Mouse (Mus musculus) right cerebral cortex, postnatal 36 days (tissue): ENCODE results near the gene Zfp963.
A peak's percentile ranks its signal among the peaks of the same experiment; 100 is the strongest.
"Not testable (repeated sequence)": the region's sequence is repeated elsewhere in the genome, so short reads cannot be mapped to it uniquely, and the experiment has no call there.

Experiments used
- DNase-seq, 2 experiments: peaks; one replicate each; pipeline ENCODE4 v3.0.0; 2022; ENCODE audit warnings: low spot score in 2 of 2, mixed read lengths in 1 of 2

Gene Zfp963

DNA sequence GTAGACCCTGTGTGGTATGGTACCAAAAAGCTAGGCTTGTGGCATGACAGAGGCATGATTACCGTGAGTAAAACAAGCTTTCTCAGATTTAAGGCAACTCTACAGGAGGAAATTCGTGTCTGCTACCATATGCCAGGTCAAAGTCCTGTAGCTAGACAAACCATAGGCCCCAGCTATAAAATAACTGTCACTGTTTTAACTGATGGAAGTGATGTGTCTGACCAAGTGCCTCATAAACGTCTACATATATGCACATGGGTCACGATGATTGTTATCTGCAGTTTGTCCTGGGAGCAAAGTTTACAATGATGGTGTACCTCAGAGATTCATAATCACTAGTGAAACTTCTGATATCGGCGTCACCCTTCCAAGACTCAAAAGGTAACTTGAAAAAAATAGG is 9.0 kb downstream of the Zfp963 start:
- DNase-seq: no peak

DNA sequence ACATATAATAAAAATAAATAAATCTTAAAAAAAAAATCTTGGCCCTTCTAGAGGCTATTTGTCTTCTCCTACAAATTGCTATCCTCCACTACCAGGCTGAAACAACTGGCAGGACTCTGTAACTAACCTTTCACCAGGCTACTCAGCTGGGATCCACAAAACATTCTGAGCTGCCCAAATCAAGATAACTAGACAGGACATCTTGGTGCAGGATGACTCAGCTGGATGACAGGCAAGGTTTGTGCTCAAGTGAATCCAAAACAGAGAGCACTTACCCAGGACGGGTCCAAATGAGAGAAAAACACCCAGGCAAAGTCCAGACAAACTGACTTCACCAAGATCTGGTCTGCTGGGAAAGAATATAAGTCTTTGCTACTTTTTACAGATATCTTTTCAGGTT is 14.3 kb downstream of the Zfp963 start:
- DNase-seq: no peak

DNA sequence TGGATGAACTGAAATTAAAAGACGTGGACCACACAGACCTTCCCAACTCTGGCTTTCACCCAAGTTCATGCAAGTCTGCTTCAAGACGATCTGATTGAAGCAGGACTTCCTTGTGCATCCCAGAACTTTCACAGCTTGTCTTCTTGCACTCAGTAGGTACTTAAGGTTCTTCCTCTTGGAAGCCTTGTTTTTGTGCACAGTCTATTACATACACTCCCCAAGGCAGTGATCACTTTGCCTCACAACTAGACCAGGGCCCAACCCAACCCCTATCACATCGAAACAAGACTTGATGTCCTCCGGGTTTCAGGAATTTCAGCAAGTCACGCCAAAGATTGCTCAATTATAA is 32.6 kb downstream of the Zfp963 start:
- no peak for DNase-seq

DNA sequence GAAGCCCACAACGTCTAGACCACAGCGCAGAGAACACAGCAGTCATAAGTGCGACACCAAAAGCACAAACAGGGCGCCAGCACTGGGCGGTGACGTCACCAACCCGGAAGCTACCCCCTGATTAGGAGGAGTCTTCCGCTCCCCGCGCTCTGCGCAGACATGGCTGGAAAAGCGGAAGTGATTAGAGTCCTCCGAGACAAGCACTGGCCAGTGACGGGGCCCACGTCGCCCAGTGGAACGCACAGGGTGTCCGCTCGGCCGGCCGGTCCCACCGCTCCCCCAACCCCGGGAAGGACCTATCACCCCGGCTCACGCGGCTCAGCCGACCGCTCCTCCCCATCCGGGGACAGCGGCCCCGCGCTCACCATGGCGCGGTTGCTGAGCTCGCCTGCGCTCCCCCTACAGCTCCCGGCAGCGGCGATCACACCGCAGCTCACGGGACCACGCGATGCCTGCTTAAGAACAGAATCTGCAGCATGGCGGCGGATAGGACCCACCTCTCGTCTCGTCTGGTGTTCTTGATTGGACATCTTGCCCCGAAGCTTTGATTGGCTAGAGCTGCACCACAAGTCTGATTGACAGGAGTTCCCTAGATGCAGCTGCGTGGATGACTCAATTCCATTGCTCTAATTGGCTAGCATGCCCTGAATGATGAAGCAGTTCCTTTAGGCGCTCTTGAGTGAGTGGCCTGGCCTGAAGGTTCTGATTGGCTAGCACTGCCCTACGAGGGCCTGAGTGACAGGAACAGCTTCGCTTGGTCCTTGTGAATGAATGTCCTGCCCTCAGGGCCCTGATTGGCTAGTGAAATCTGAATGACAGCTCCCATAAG is 33.2 kb downstream of the Zfp963 start:
- DNase-seq: peak; percentile 97 to 100

DNA sequence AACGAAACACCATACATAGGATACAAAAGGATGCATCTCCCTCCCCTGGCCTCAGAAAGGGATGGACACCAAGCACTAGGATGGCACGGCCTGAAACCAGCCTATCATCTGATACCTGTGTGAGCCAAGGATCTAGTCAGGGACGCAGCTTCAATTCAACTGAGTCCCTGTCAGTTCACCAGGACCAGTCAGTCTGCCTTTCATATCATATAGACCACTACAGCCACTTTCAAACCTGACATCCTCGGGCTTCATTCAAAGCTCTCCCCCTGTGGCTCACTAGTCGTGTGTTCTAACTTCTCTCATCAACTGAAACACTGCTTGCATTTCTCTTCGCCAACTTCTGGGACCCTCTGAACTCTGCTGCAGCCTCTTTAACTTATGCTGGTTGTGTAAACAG is 34.4 kb downstream of the Zfp963 start:
- no peak for DNase-seq

DNA sequence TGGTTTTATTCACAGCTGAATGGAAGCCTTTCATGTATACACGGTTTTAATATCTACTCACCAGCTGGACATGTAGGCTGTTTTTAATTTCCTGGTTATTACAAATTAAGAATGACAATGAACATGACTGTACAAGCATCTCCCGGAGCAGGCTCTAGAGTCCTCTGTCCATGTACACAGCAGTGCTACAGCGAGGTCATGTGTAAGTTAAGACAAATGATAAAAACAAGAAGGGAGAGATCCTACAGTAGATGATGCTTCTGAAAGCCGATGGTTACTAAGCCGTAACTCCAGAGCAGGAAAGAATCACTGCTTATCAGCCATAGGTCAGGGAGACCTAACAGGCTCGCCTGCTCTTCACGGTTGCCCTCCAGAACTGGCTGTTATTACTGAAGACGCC is 36.3 kb downstream of the Zfp963 start:
- no peak for DNase-seq

DNA sequence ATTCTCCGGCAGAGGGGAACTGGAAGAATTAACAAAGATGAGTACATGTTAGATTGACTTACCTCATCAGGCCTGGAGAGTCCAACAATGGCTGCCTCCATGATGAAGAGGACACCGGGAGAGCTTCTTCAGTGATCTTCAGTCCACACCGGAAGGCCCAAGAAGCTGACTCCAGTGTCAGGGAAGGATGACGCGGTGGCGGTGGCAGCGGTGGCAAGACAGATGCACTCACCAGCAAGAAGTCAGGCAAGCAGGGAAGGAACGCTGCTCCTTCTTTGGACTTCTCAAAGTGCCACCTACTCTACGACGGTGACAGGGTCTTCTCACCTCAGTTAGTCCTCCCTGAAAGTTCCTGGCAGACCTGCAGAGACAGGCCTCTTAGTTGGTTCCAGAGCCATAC is 39.1 kb downstream of the Zfp963 start, which contains the start of gene Zfp869:
TSS of gene Zfp869 (minus strand) at position 101 of the 400 bp plus-strand sequence.
- not testable (repeated sequence) for DNase-seq

DNA sequence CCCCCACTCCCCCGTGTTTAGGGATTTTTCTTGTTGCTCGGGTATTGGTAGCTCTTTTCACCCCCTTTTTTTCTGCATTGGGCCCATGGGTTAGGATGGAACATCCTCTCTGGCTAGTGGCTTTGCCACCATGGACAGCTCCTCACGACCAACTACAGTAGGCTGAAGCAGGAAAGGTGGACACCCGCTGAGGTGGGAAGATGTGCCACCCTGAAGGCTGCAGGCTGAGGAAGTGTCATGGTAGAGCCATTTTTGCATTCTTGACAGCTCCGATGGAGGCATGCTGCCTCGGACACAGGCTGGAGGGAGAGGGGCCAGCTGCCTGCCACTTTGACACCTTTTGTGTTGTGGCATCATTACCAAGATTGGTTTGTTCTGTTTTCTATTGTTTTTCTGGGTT is 48.0 kb downstream of the Zfp963 start:
- DNase-seq: no peak
